Mouse (Mus musculus) intestine, embryonic 14.5 days (tissue): ENCODE results near the gene Fam184a. TPM values are rescaled to one million over a fixed set of nuclear protein-coding genes. Genes with fewer than 3 reads are reported as not detected.

ENCODE experiments used
- ATAC-seq: fragments of 200-750 bp; cut with Nextera tagmentation; replicated peaks from 2 replicates; pipeline ENCODE4 v1.8.0; 2017; ENCODE audit warnings: low read depth, moderate number of reproducible peaks, moderate TSS enrichment, moderate library complexity; ENCODE audit not compliant: low FRiP score, low TSS enrichment
- DNase-seq: peaks from one replicate; pipeline ENCODE4 v3.0.0-alpha.2; 2018; ENCODE audit warnings: low spot score
- H3K27ac ChIP-seq: fragments of 300-500 bp; sonication (generic); 2 replicates; pipeline ENCODE4 v1.5.1; 2014; ENCODE audit warnings: low read depth, mild to moderate bottlenecking, control low read depth
- H3K27me3 ChIP-seq: fragments of 300-500 bp; sonication (generic); replicated peaks from 2 replicates; pipeline ENCODE4 v1.6.1; 2014; ENCODE audit warnings: low read length, control low read depth; ENCODE audit not compliant: control insufficient read depth, insufficient read depth
- H3K36me3 ChIP-seq: fragments of 300-500 bp; sonication (generic); 2 replicates; pipeline ENCODE4 v1.6.1; 2014; ENCODE audit warnings: low read length, control low read depth; ENCODE audit not compliant: control insufficient read depth, insufficient read depth
- H3K4me1 ChIP-seq: fragments of 300-500 bp; sonication (generic); replicated peaks from 2 replicates; pipeline ENCODE4 v1.6.1; 2014; ENCODE audit warnings: low read length, control low read depth, mixed read lengths; ENCODE audit not compliant: control insufficient read depth, insufficient read depth
- H3K4me2 ChIP-seq: fragments of 300-500 bp; sonication (generic); 2 replicates; pipeline ENCODE4 v1.6.1; 2014; ENCODE audit warnings: low read length
- H3K4me3 ChIP-seq: fragments of 300-500 bp; sonication (generic); 2 replicates; pipeline ENCODE4 v1.5.1; 2014; ENCODE audit warnings: low read depth, low read length, control low read depth, mixed read lengths
- H3K9ac ChIP-seq: fragments of 300-500 bp; sonication (generic); 2 replicates; pipeline ENCODE4 v1.6.1; 2014; ENCODE audit warnings: mild to moderate bottlenecking, low read length
- H3K9me3 ChIP-seq: fragments of 300-500 bp; sonication (generic); 2 replicates; pipeline ENCODE4 v1.6.1; 2016; ENCODE audit warnings: low read length, control low read depth; ENCODE audit not compliant: control insufficient read depth
- WGBS: fragments of 180-500 bp; shearing (Covaris S2); extraction: QIAGEN DNeasy Blood & Tissue Kit; methylation state at CpG from one replicate; pipeline ENCODE4 v1.1.7; 2014; 5-methylcytosine and 5-hydroxymethylcytosine counted together
- polyA plus RNA-seq: library from polyadenylated mRNA; unstranded; fragments of >200 nt; fragmentation: Nextera tagmentation; extraction: Ambion mirVana; gene quantifications from 2 replicates; pipeline ENCODE4 v1.2.1, GENCODE M21; 2014

The Fam184a gene
- 4.9 and 6.4 TPM in 2 replicates for polyA plus RNA-seq

DNA sequence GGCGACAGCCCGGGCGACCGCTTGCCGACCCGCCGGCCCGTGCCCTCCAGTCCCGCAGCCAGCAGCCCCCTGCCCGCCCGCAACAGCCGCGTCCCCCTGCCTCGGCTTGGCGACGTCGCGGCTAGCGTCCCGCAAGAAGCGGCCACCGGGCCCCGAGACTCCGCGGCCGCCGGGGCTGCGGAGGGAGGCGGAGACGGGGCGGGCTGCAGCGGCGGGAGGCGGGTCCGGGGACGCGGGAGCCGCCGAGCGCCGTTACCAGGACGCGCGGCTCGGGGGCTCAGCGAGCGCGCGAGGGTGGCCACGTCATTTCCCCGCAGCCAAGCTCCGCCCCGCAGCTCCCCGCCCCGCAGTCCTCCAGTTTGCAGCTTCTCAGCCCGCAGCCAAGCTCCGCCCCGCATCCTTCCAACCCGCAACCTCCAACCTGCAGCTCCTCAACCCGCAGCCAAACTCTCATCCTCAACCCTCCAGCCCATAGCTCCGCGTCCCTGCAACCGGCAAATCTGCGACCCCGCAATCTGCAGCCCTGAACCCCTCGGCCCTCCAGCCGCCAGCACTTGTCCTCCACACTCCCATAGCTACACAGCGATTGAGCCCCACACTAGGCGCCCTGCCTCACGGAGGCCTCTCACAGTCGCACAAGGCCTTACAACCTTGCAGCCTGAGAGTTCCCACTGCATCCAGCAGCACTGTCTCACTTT is at the start of gene Fam184a:
Gene Fam184a, minus strand, starts transcription at position 169 of the 698 bp plus-strand sequence.
- Histone ChIP-seq H3K27me3 (no peaks in the 10 kb centered on the region), H3K9me3 (no peaks in the 10 kb centered on the region), H3K4me2 (peak within 1 kb of the TSS; percentile 94), H3K4me3 (peak within 1 kb of the TSS; percentile 67), H3K4me1 (0 out of 2 replicates have a peak, but pooled peaks cover 4% of the 10 kb centered on the region), H3K36me3 (no peaks in the 10 kb centered on the region), H3K9ac (peak within 1 kb of the TSS; percentile 58), H3K27ac (no peak within 1 kb of the TSS)
- DNase-seq: peak; percentile 81
- peak; percentile 79 for ATAC-seq
- 3% methylated on average over 58 of the region's 71 CpGs for WGBS

DNA sequence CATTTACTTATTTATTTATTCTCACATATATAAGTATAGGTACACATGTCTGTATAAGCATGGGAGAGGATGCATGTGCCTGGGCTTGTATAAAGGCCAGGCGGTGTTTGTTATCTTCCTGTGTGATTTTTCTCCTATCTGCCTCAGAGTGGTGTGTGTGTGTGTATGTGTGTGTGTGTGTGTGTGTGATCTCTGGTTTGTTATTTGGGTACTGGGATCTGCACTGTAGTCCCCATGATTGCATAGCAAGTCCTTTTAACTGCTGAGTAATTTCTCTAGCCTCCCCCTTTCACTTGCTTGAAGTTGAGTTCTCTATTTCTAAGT is 45.3 kb upstream of the Fam184a start:
- Histone ChIP-seq H3K9me3 (no peaks in the 10 kb centered on the region), H3K4me3 (no peak overlapping the region), H3K27me3 (no peaks in the 10 kb centered on the region), H3K9ac (no peak overlapping the region), H3K4me2 (no peak overlapping the region), H3K4me1 (no peaks in the 10 kb centered on the region), H3K27ac (no peak overlapping the region), H3K36me3 (no peaks in the 10 kb centered on the region)
- 92% methylated on average over 1 of the region's 1 CpGs for WGBS
- no peak for DNase-seq
- ATAC-seq: no peak

DNA sequence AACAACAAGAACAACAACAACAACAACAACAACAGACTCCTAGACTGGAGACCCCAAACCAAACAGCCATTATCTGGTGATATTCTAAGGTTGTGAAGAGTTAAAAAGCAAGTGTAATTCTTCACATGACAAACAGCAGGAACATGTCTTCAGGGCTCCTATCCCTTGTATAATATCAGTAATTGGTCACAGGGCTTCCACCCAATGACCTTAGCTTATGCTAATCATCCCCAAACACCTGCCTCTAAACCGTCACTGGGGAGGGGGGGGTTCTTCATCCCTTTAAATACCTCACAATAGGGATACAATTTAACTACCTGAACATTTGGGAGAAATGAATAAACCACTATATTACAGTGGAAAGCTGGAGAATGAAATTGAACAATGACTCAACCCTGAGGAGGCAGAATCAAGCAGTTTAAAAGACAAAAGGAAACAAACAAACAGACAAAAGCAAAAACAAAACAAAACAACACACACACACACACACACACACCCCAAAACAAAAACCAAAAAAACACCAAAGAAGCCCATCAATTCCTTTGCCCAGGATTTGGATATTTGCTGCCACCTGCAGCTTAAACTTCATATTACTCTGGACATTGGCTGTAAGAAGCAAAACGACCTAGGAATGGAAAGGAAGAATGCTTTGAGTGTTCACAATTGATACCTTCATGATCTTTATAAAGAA is 44.8 kb upstream of the Fam184a start:
- Histone ChIP-seq H3K36me3 (no peaks in the 10 kb centered on the region), H3K4me1 (no peaks in the 10 kb centered on the region), H3K4me2 (no peak overlapping the region), H3K4me3 (no peak overlapping the region), H3K27me3 (no peaks in the 10 kb centered on the region), H3K27ac (no peak overlapping the region), H3K9ac (no peak overlapping the region), H3K9me3 (no peaks in the 10 kb centered on the region)
- DNase-seq: no peak
- WGBS: 5% methylated on average over 2 of the region's 2 CpGs
- no peak for ATAC-seq

DNA sequence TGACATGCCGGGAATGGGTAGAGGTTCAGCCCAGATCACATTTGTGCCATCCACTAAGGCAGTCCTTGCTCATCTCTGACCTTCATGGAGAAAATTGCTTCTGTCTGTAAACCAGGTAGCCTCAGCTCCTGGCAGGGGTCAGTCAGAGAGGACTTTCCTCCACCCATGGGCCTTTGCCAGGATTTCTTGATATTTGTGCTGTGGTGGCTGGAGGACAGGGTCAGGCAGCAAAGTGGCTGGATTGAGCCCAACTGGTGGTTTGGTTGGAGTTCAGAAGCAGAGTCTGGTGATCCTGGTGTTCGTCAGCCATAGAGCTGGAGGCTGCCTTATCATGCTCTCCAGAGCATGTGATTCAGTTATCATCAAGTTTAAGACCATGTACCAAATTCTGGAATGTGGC is 40.4 kb upstream of the Fam184a start:
- Histone ChIP-seq H3K9me3 (peaks cover 7% of the 10 kb centered on the region), H3K4me1 (no peaks in the 10 kb centered on the region), H3K9ac (no peak overlapping the region), H3K27ac (no peak overlapping the region), H3K36me3 (no peaks in the 10 kb centered on the region), H3K4me3 (no peak overlapping the region), H3K4me2 (no peak overlapping the region), H3K27me3 (no peaks in the 10 kb centered on the region)
- ATAC-seq: no peak
- DNase-seq: no peak
- 76% methylated on average over 2 of the region's 2 CpGs for WGBS

DNA sequence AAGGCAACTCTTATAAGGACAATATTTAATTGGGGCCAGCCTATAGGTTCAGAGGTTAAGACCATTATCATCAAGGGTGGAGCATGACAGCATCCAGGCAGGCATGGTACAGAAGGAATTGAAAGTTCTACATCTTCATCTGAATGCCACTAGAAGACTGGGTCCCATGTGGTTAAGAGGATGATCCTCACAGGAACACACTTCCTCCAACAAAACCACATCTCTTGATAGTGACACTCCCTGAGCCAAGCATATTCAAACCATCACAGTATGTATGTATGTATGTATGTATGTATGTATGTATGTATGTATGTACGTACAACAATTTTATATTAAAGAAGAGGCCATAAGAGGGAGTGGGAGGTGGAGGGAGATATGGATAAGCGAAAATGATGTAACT is 25.7 kb upstream of the Fam184a start:
- Histone ChIP-seq H3K36me3 (no peaks in the 10 kb centered on the region), H3K9me3 (no peaks in the 10 kb centered on the region), H3K27me3 (no peaks in the 10 kb centered on the region), H3K4me3 (no peak overlapping the region), H3K27ac (no peak overlapping the region), H3K9ac (no peak overlapping the region), H3K4me2 (no peak overlapping the region), H3K4me1 (no peaks in the 10 kb centered on the region)
- no peak for DNase-seq
- WGBS: 99% methylated on average over 2 of the region's 2 CpGs
- no peak for ATAC-seq

DNA sequence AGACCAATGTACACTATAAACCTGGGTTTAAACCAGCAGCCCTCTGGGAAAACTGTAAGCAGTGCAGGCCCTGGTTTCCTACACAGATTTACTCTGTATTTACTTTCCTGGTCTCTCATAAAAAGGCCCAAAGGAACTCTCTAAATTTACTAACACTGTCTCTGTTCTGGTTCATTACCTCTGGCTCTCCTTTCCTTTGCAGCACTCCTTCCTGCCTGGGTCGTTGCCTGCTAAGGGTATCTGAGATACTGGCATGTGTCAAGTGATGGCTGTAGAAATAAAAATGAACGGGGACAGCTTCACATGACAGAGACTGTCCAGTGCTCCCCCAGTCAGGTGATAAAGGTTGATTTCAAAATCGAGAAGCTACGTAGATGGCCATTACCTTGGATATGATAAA is 21.8 kb upstream of the Fam184a start:
- Histone ChIP-seq H3K27ac (no peak overlapping the region), H3K36me3 (no peaks in the 10 kb centered on the region), H3K9ac (no peak overlapping the region), H3K27me3 (no peaks in the 10 kb centered on the region), H3K4me2 (no peak overlapping the region), H3K9me3 (no peaks in the 10 kb centered on the region), H3K4me3 (no peak overlapping the region), H3K4me1 (no peaks in the 10 kb centered on the region)
- DNase-seq (no peak), ATAC-seq (no peak)
- WGBS: 75% methylated on average over 4 of the region's 4 CpGs

DNA sequence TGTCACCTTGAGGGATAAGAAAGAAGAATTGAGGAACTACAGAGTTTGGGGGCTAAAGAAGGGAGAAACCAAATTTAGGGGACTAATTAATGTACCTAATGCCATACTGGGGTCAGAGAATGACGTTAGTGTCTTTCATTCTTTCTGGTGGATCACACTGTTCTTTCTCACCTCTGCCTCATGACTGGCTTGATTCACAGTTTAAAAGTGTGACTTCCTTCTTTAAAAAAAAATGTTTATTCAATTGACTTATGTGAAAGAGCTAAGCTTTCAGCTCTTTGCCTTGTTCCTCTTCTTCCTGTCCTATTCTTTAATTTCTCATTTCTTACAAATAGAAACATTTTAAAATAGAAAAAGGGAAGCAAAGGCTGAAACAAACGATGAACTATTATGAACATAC is 20.6 kb upstream of the Fam184a start:
- Histone ChIP-seq H3K27me3 (no peaks in the 10 kb centered on the region), H3K4me2 (no peak overlapping the region), H3K27ac (no peak overlapping the region), H3K4me1 (no peaks in the 10 kb centered on the region), H3K9ac (no peak overlapping the region), H3K4me3 (no peak overlapping the region), H3K9me3 (no peaks in the 10 kb centered on the region), H3K36me3 (no peaks in the 10 kb centered on the region)
- 73% methylated on average over 2 of the region's 2 CpGs for WGBS
- DNase-seq: no peak
- ATAC-seq: no peak

DNA sequence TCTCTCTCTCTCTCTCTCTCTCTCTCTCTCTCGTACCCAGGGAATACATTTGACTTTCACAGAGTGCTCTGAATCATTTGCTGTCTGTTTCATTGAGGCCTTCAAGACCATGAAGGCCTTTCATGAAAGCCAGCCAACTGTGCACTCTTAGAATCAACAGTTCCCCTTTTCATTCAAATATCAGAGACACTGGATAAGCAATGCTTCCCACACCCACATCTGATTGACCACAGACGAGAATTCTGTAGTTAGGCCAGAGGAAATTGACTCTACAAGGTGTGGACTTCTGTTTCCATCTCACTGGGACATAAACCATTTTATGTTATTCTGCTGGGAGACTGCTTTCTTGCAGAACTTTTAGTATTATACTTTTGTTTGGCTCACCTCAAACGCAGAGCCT is 17.8 kb upstream of the Fam184a start:
- Histone ChIP-seq H3K27me3 (no peaks in the 10 kb centered on the region), H3K4me3 (no peak overlapping the region), H3K27ac (no peak overlapping the region), H3K4me2 (no peak overlapping the region), H3K4me1 (no peaks in the 10 kb centered on the region), H3K36me3 (no peaks in the 10 kb centered on the region), H3K9me3 (no peaks in the 10 kb centered on the region), H3K9ac (no peak overlapping the region)
- no peak for ATAC-seq
- WGBS: 83% methylated on average over 3 of the region's 3 CpGs
- no peak for DNase-seq

DNA sequence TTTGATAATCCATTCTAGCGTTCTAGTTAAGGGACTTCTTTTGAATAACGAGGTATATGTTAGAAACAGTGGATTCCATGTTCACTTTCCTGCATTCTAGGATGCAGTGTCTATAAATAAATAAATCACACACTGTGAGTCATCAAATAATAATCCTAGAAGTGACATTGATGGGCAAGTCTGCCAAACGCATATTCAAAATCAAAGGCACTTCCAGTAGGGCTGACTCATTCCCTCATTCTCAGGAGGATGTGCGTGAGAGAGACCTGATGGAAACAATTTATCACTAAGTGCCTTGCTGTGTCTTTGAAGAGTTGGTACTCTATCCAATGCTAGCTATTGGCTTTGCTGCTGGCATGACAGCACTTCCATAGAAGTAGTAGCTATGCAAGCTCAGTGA is 14.5 kb upstream of the Fam184a start:
- no peak for ATAC-seq
- DNase-seq: no peak
- Histone ChIP-seq H3K27ac (no peak overlapping the region), H3K9me3 (no peaks in the 10 kb centered on the region), H3K4me1 (no peaks in the 10 kb centered on the region), H3K4me3 (no peak overlapping the region), H3K9ac (no peak overlapping the region), H3K36me3 (no peaks in the 10 kb centered on the region), H3K27me3 (no peaks in the 10 kb centered on the region), H3K4me2 (no peak overlapping the region)
- 85% methylated on average over 4 of the region's 4 CpGs for WGBS
